Mouse (Mus musculus): ENCODE data around the gene Kmt2d.
"Not testable (repeated sequence)": the region's sequence is repeated elsewhere in the genome, so short reads cannot be mapped to it uniquely, and the experiment has no call there.

Kmt2d gene

GRCm38 (mm10) chr15:98830736-98831683 lies 40.0 kb downstream of the Kmt2d start, which contains the start of gene Prkag1:
Prkag1 (minus strand) TSS chr15:98831521.
- peak; percentile 94 for DNase-seq (ENCODE audit: low spot score)

GRCm38 (mm10) chr15:98827611-98828011 lies 43.4 kb downstream of the Kmt2d start:
- DNase-seq (ENCODE audit: low spot score): no peak

GRCm38 (mm10) chr15:98823434-98823833 lies 47.6 kb downstream of the Kmt2d start:
- no peak for DNase-seq (ENCODE audit: low spot score)

- DNase-seq (ENCODE audit: low spot score): no peak
Measured at GRCm38 (mm10) chr15:98822147-98822546, 48.9 kb downstream of the Kmt2d start.

- no peak for DNase-seq (ENCODE audit: low spot score)
Measured at GRCm38 (mm10) chr15:98821403-98821802, 49.6 kb downstream of the Kmt2d start.

DNA sequence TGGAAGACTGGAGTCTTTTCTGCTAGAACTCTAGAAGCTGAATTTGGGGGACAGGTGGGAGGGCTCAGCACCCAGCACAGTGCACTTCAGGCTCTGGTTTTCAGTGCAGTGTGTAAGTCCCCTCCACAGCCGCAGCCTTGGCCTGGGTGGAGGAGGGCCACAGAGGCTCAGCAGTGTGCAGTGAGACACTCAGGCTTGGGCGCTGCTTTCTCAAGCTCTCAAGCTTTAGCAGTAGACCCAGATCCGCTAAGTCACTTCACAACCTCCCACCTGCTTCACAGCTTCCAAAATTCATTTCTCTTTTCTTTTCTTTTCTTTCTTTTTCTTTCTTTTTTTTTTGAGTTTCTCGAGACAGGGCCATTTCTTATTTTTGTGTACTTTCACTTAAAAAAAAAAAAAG lies 50.1 kb downstream of the Kmt2d start:
- no peak for DNase-seq (ENCODE audit: low spot score)

DNA sequence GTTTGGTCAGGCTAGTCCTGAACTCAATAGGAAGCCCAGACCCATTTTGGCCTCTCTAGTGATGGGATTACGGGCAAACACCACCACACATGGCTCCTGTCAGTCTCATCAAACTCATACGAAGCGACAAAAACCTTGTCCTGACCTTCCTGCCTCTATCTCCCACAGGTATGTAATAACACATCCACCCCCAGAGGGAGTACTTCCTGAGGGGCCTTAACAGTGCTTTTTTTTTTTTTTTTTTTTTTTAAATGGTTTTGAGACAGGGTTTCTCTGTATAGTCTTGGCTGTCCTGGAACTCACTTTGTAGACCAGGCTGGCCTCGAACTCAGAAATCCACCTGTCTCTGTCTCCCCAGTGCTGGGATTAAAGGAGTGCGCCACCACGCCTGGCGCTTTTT lies 52.8 kb downstream of the Kmt2d start:
- no peak for DNase-seq (ENCODE audit: low spot score)

DNA sequence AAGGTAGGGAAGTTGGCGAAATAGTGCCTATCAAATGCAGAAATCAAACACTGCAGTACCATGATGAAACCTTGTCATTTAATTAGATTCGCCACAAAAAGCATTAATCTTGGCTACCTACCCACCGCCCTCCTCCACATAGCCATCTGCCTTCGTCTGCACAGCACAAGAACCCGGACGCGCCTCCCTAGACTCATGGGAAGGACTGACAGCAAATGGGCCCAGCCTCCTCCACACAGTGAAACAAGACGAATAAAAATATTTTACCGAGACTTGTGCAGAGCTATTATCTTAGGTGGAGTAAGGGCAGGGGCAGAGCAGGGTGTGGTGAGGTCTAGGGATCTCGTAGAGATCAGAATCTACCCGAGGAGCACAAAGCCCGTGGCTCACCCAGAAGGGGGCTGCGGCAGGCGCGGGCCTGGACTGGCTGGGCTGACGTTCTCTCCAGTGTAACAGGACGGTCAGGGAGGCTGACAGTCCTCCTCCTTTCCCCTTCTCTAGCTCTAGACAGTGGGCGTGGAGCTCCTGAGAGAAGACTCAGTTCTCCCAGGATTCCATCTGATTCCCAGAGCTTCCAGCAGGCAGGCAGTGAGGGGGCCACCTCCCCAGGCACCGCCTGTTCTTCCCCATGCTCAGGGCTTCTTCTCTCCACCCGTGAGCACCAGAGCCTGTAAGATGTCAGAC lies 58.1 kb downstream of the Kmt2d start:
- no peak for DNase-seq (ENCODE audit: low spot score)

- not testable (repeated sequence) for DNase-seq (ENCODE audit: low spot score)
Measured at GRCm38 (mm10) chr15:98810212-98810611, 60.8 kb downstream of the Kmt2d start.

DNA sequence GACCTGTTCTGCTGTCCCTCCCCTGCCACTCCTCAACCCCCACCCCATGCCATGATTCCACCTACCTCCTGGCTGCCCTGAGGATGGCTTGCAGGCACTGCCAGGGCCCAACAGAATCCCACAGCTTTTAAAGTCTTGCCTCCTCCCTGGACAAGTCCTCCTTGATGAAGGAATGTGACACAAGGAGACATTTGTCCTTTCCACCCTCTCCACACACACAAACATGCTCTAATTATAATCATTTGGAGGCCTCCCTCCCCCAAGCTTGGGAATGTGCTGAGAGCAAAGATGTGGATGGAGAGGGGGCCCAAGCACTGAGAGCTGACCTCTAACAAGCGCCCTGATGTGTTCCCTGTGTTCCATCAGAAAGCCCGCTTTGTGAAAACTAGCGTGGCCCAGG lies 61.6 kb downstream of the Kmt2d start, which contains the start of gene Ddn:
Ddn (minus strand) TSS at position 101 of the 400 bp plus-strand sequence.
- DNase-seq (ENCODE audit: low spot score): no peak

DNA sequence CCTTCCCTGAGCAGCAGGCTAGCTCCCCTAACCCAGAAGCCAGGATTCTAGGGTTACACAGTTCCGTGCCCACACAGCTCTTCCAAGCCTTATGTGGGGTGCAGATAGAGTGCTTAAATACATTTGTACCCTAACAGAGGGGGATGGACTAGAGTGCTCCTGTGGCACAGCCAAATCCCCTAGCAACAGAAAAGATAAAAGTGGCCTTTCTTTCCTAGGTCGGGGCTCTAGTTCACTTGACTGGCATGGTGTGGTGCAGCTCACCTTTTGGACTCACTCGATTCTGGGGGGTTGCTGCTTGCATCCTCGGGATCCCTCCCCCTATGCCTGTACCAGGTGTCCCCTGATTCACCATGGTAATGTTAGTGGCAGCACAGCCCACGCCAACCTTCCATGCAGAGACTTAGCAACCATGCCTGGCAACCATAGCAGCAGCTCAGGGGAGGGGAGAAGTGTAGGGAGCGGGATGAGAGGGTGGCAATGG lies 62.3 kb downstream of the Kmt2d start:
- no peak for DNase-seq (ENCODE audit: low spot score)

- DNase-seq (ENCODE audit: low spot score): no peak
Measured at GRCm38 (mm10) chr15:98807895-98808650, 62.9 kb downstream of the Kmt2d start.

- no peak for DNase-seq (ENCODE audit: low spot score)
Measured at GRCm38 (mm10) chr15:98806809-98807770, 63.9 kb downstream of the Kmt2d start.

DNA sequence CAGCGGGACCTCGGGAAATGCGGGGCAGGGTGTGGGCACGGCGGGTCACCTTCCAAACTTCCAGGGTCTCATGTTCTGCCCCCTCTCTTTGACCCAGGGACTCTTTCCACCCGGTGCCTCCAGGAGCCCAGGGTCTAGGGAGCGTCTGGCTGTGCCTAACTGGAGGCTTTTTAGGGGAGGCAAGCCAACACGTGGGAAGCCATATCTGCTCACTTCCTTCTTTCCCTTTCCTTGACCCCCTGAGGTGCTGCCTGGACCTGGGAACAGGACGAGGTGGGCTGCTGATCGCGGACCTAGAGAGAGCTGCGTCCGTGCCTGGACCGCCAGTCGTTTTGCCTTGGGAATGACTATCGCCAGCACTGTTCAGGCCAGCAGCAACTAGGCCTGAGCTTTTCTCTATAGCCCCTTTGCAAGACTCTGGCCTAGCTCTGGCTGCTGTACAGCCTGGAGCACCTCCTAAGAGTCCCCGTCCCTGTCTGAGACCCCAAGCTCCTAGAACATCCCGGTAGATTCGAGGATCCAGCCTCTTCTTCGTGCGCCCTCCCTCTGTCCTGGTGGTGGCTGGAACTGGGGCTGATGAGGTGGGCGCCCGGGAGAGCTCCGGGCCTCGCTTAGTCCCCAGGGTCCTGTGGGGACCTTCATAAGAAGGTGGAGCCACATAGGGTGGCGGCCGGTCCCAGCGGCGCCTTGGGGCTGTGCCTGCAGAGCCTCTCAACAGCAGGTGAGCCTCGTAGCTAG lies 64.8 kb downstream of the Kmt2d start:
- DNase-seq (ENCODE audit: low spot score): no peak

DNA sequence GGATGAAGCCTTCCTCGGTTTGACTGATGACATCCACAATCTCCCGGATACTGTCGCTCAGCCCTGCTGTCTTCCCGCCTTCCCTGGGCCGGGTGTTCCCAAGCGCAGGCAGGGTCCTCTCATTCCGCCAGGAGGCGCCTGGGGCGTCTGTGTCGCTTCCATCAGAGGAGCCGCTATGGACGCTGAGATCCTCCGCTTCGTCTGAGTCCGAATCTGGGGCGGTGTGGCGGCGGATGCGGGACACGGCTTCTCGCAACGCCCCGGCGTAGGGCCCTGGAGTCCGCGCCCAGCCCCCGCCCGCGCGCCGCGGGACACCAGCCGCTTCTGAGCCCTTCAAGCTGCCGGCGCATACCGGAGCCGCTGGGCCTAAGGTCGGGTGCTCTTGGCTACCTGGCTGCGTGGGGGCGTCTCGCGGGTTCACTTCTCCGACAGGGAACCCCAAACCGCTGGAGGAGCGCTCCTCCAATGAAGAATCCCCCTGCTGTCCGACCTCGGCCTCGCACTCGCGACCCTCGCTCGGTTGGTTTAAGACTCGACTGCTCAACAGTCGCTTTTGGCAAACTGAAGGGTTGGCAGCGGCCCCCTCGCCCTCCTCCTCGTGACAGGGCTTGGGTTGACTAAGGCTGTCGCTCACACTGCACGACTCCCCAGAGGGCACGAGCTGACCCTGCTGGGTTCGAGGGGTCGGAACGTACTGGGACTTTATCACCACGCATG lies 65.5 kb downstream of the Kmt2d start:
- DNase-seq (ENCODE audit: low spot score): peak; percentile 60

GRCm38 (mm10) chr15:98804054-98804453 lies 67.0 kb downstream of the Kmt2d start:
- DNase-seq (ENCODE audit: low spot score): peak; percentile 69

GRCm38 (mm10) chr15:98802926-98803325 lies 68.1 kb downstream of the Kmt2d start:
- DNase-seq (ENCODE audit: low spot score): no peak

DNA sequence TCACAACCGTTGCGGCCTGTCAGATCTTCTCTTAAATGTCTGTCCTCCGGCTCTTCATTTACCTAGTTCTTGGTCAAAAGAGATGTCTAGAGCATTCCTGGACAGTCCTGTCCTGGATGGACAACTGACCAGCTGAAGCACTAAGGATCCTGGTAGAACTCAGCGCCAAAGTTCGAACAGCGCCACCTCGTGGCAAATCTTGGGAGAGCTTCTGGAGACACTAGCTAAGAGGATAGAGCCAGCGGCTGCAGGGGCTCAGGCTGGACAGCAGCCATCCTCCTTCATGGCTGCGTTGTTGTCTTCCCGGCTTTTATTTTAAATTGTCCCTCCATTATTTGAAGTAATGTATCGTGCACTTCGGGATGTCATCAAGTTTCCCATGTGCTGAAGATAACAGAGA lies 71.6 kb downstream of the Kmt2d start:
- DNase-seq (ENCODE audit: low spot score): peak; percentile 67

- DNase-seq (ENCODE audit: low spot score): no peak
Measured at GRCm38 (mm10) chr15:98798903-98799302, 72.1 kb downstream of the Kmt2d start.
